Mouse (Mus musculus): ENCODE measurements around the gene Dyrk1a.
"Not testable (repeated sequence)": the region's sequence is repeated elsewhere in the genome, so short reads cannot be mapped to it uniquely, and the experiment has no call there.

Gene Dyrk1a

GRCm38 (mm10) chr16:94632424-94632963 is 62.7 kb downstream of the Dyrk1a start:
- no peak for DNase-seq (ENCODE audit: extremely low spot score)

GRCm38 (mm10) chr16:94633012-94633411 is 63.2 kb downstream of the Dyrk1a start:
- no peak for DNase-seq (ENCODE audit: extremely low spot score)

GRCm38 (mm10) chr16:94637423-94637822 is 67.6 kb downstream of the Dyrk1a start:
- DNase-seq (ENCODE audit: extremely low spot score) = no peak

- no peak for DNase-seq (ENCODE audit: extremely low spot score)
These were observed 72.0 kb downstream of the Dyrk1a start for GRCm38 (mm10) chr16:94641799-94642198.

GRCm38 (mm10) chr16:94647153-94647552 is 77.3 kb downstream of the Dyrk1a start:
- DNase-seq (ENCODE audit: extremely low spot score) = no peak

GRCm38 (mm10) chr16:94647925-94648324 is 78.1 kb downstream of the Dyrk1a start:
- no peak for DNase-seq (ENCODE audit: extremely low spot score)

- DNase-seq (ENCODE audit: extremely low spot score) = no peak
These were observed 80.1 kb downstream of the Dyrk1a start for GRCm38 (mm10) chr16:94649861-94650260.

- DNase-seq (ENCODE audit: extremely low spot score) = no peak
These were observed 82.4 kb downstream of the Dyrk1a start for GRCm38 (mm10) chr16:94652091-94652713.

- DNase-seq (ENCODE audit: extremely low spot score) = no peak
These were observed 85.3 kb downstream of the Dyrk1a start for GRCm38 (mm10) chr16:94655083-94655482.

GRCm38 (mm10) chr16:94656891-94657290 is 87.1 kb downstream of the Dyrk1a start:
- no peak for DNase-seq (ENCODE audit: extremely low spot score)

GRCm38 (mm10) chr16:94659394-94659793 is 89.6 kb downstream of the Dyrk1a start:
- DNase-seq (ENCODE audit: extremely low spot score) = no peak

- DNase-seq (ENCODE audit: extremely low spot score) = no peak
These were observed 90.4 kb downstream of the Dyrk1a start for GRCm38 (mm10) chr16:94660221-94660620.

GRCm38 (mm10) chr16:94667557-94667956 is 97.7 kb downstream of the Dyrk1a start:
- DNase-seq (ENCODE audit: extremely low spot score) = no peak

GRCm38 (mm10) chr16:94671313-94671712 is 101.5 kb downstream of the Dyrk1a start:
- no peak for DNase-seq (ENCODE audit: extremely low spot score)

GRCm38 (mm10) chr16:94680924-94681323 is 111.1 kb downstream of the Dyrk1a start:
- no peak for DNase-seq (ENCODE audit: extremely low spot score)

GRCm38 (mm10) chr16:94681760-94682159 is 112.0 kb downstream of the Dyrk1a start:
- DNase-seq (ENCODE audit: extremely low spot score) = no peak

GRCm38 (mm10) chr16:94683960-94684359 is 114.2 kb downstream of the Dyrk1a start:
- DNase-seq (ENCODE audit: extremely low spot score) = no peak

- DNase-seq (ENCODE audit: extremely low spot score) = no peak
These were observed 124.0 kb downstream of the Dyrk1a start for GRCm38 (mm10) chr16:94693687-94694305.

GRCm38 (mm10) chr16:94697553-94697952 is 127.7 kb downstream of the Dyrk1a start:
- DNase-seq (ENCODE audit: extremely low spot score) = no peak

GRCm38 (mm10) chr16:94698234-94698633 is 128.4 kb downstream of the Dyrk1a start:
- not testable (repeated sequence) for DNase-seq (ENCODE audit: extremely low spot score)

GRCm38 (mm10) chr16:94701141-94701540 is 131.3 kb downstream of the Dyrk1a start:
- no peak for DNase-seq (ENCODE audit: extremely low spot score)

GRCm38 (mm10) chr16:94701971-94702370 is 132.2 kb downstream of the Dyrk1a start:
- DNase-seq (ENCODE audit: extremely low spot score) = no peak

- peak; percentile 71 for DNase-seq (ENCODE audit: extremely low spot score)
These were observed 143.8 kb downstream of the Dyrk1a start for GRCm38 (mm10) chr16:94713480-94714094.
